Comparison of ENCODE assay signal across 10 mouse cellular contexts in the genomic region with DNA sequence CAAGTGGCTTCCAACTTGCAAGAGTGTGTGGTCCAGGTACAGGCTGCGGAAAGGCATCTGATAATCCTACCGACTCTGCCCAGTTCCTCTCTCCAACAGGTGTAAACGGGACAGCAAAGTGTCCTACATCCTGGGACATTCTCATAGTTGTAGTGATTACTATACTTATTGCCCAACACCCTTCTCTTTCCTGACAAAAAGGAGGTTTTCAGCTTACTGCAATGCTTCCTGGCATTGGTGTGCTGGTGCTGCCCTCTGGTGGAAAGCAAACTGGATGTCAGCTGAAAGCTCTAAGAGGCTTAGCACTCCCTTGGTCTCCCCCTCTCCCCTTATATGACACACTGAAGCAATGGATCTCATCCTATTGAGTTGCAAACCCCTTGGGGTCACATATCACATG. TPM values are rescaled to one million over a fixed set of nuclear protein-coding genes. Genes with fewer than 3 reads are reported as not detected.
DNase-seq lines count a peak whose midpoint lies in the region; ATAC-seq lines count a peak whose summit lies in the region.
"Had no signal": no experiment of that assay in that cellular context is flagged by ENCODE, and none has a peak within 500 bp of the region (broad histone marks: within the 10 kb centered on the region; RNA-seq: fewer than 3 reads in every experiment).

No protein-coding gene starts in this region.

- no peaks in the 10 kb centered on the region for H3K36me3 ChIP-seq in kidney, embryonic 16.5 days (ENCODE audit: insufficient read depth, low read length)
- H3K36me3 ChIP-seq in liver, embryonic 12.5 days, result peaks cover 26% of the 10 kb centered on the region
- H3K36me3 ChIP-seq: stomach, embryonic 15.5 days had no signal

- H3K9me3 ChIP-seq in kidney, embryonic 16.5 days (ENCODE audit: low read length), result no peaks in the 10 kb centered on the region
- no peaks in the 10 kb centered on the region for H3K9me3 ChIP-seq in liver, embryonic 12.5 days (replicated peaks)
- H3K9me3 ChIP-seq: stomach, embryonic 15.5 days had no signal

- H3K4me2 ChIP-seq in kidney, embryonic 16.5 days (replicated peaks; ENCODE audit: low read depth, low read length), result no peak overlapping the region
- no peak overlapping the region for H3K4me2 ChIP-seq in liver, embryonic 12.5 days
- H3K4me2 ChIP-seq: stomach, embryonic 15.5 days had no signal

- H3K27me3 ChIP-seq in kidney, embryonic 16.5 days (ENCODE audit: insufficient read depth, low read length), result no peaks in the 10 kb centered on the region; the same call in 1 of the 2 replicates
- no peaks in the 10 kb centered on the region for H3K27me3 ChIP-seq in liver, embryonic 12.5 days (replicated peaks)
- H3K27me3 ChIP-seq: stomach, embryonic 15.5 days had no signal

- 84% methylated on average over 3 of the region's 3 CpGs for WGBS in kidney, embryonic 16.5 days
- 57% methylated on average over 3 of the region's 3 CpGs for WGBS in liver, embryonic 12.5 days (ENCODE audit: insufficient replicate concordance)

- ATAC-seq in kidney, embryonic 16.5 days (ENCODE audit: low FRiP score, low TSS enrichment), result peak; percentile 51; the same call in 1 of the 2 replicates
- ATAC-seq in liver, embryonic 12.5 days, result peak; percentile 37; the same call in 1 of the 2 replicates

- DNase-seq in urinary bladder, postnatal 36 days (ENCODE audit: low spot score in 2 of 2), result peak; percentile 17 to 32
- DNase-seq in urinary bladder, adult 18-20 months (ENCODE audit: low spot score in 2 of 2), result no peak
- DNase-seq in cerebellum, postnatal 10 days, result peak; percentile 82
- peak; percentile 46 to 52 for DNase-seq in frontal cortex, postnatal 36 days (ENCODE audit: low spot score in 2 of 2)
- DNase-seq in natural killer cell, adult 2 months (ENCODE audit: low spot score in 2 of 2), result peak; percentile 6 to 43
- peak; percentile 65 for DNase-seq in testis, postnatal 10 days (ENCODE audit: low spot score)

- H3K27ac ChIP-seq in kidney, embryonic 16.5 days (ENCODE audit: low read length), result no peak overlapping the region
- H3K27ac ChIP-seq in liver, embryonic 12.5 days, result no peak overlapping the region
- H3K27ac ChIP-seq: stomach, embryonic 15.5 days had no signal

- H3K4me3 ChIP-seq in kidney, embryonic 16.5 days (ENCODE audit: low read length), result no peak overlapping the region
- H3K4me3 ChIP-seq in liver, embryonic 12.5 days, result no peak overlapping the region
- H3K4me3 ChIP-seq: erythroblast, embryonic 14.5 days; stomach, embryonic 15.5 days had no signal

- H3K4me1 ChIP-seq in kidney, embryonic 16.5 days (ENCODE audit: insufficient read depth, low read length), result no peaks in the 10 kb centered on the region
- no peaks in the 10 kb centered on the region for H3K4me1 ChIP-seq in liver, embryonic 12.5 days
- H3K4me1 ChIP-seq: stomach, embryonic 15.5 days had no signal

- H3K9ac ChIP-seq in kidney, embryonic 16.5 days (replicated peaks; ENCODE audit: low read length), result no peak overlapping the region
- no peak overlapping the region for H3K9ac ChIP-seq in liver, embryonic 12.5 days
- H3K9ac ChIP-seq: stomach, embryonic 15.5 days had no signal

RNA-seq across cellular contexts. Expression of gene Pdha1, which starts 21.6 kb away (rescaled TPM):
- 150 and 165 TPM in 2 replicates for polyA plus RNA-seq in kidney, embryonic 16.5 days (2015; fragmentation: Nextera tagmentation; extraction: Ambion mirVana)
- polyA plus RNA-seq in liver, embryonic 12.5 days (2016; fragmentation: Nextera tagmentation; extraction: Ambion mirVana), result 74.0 and 74.5 TPM in 2 replicates

Comparison
In these comparisons a context has a peak if more than half of its experiments do, and no peak if none do; other contexts are left out.
1. DNase-seq: peak in urinary bladder, postnatal 36 days (2 of 2), cerebellum, postnatal 10 days (2 of 2), frontal cortex, postnatal 36 days (2 of 2), natural killer cell, adult 2 months (2 of 2) and testis, postnatal 10 days (single experiment); none in urinary bladder, adult 18-20 months (0 of 2).